In genomic region chr9:14338701-14339100, GRCm38 (mm10) we compare ENCODE assay signal across 16 mouse cellular contexts. TPM values are rescaled to one million over a fixed set of nuclear protein-coding genes. Genes with fewer than 3 reads are reported as not detected.
DNase-seq lines count a peak whose midpoint lies in the region.
"Had no signal": no experiment of that assay in that cellular context is flagged by ENCODE, and none has a peak within 500 bp of the region (broad histone marks: within the 10 kb centered on the region; RNA-seq: fewer than 3 reads in every experiment).

No protein-coding gene starts in this region.

- DNase-seq in adrenal gland, adult (ENCODE audit: inconsistent age in 2 of 2, low spot score in 1 of 2), result peak; percentile 53 to 74
- DNase-seq in adrenal gland, adult 18-20 months (ENCODE audit: low spot score in 2 of 2), result no peak
- DNase-seq in kidney, postnatal 14 days, result peak; percentile 21
- DNase-seq in kidney, adult 11 months, result no peak
- peak; percentile 19 for DNase-seq in lung, postnatal 14 days
- no peak for DNase-seq in lung, postnatal 36 days
- DNase-seq in adrenal gland, adult 8-10 months, result peak; percentile 26
- DNase-seq in gastrocnemius, postnatal 36 days, result no peak
- DNase-seq: cerebellum, adult 11-12 months; forebrain, postnatal 0 days; kidney, adult 8-10 months; layer of hippocampus, postnatal 36 days; liver, embryonic 13.5 days; right cerebral cortex, postnatal 25 days; thymus, adult 18-20 months; thymus, postnatal 25 days had no signal

- intact Hi-C loops in gastrocnemius, postnatal 36 days (cut with DNase I), result no loop called here

RNA-seq across cellular contexts. Expression of gene Endod1, which starts 42.6 kb away (rescaled TPM):
- 10 to 100 TPM; 16.1 to 18.5 TPM for total RNA-seq in adrenal gland, adult 18-20 months (2021)
- 10 to 100 TPM; 13.3 to 20.5 (median 15.6) TPM for total RNA-seq in adrenal gland, adult 8-10 months (2022)
- 1 to 10 TPM; 3.0 to 4.8 TPM for total RNA-seq in gastrocnemius, postnatal 36 days (2021)

Comparison
In these comparisons a context has a peak if more than half of its experiments do, and no peak if none do; other contexts are left out.
1. DNase-seq: peak in adrenal gland, adult (2 of 2), kidney, postnatal 14 days (single experiment), lung, postnatal 14 days (single experiment) and adrenal gland, adult 8-10 months (single experiment); none in adrenal gland, adult 18-20 months (0 of 2), kidney, adult 11 months (single experiment), lung, postnatal 36 days (single experiment) and gastrocnemius, postnatal 36 days (0 of 2).